Mouse (Mus musculus): ENCODE results near the gene Tnfrsf19.

Gene Tnfrsf19

GRCm38 (mm10) chr14:61046091-61046681, at the start of gene Tnfrsf19:
TSS of gene Tnfrsf19 (minus strand) at chr14:61046490.
- in situ Hi-C loops (cut with MboI, MseI) = no loop called here

- in situ Hi-C loops (cut with MboI, MseI) = no loop called here
These were observed 45.8 kb upstream of the Tnfrsf19 start for GRCm38 (mm10) chr14:61092073-61092472.

- in situ Hi-C loops (cut with MboI, MseI) = no loop called here
These were observed 44.7 kb upstream of the Tnfrsf19 start for GRCm38 (mm10) chr14:61090955-61091354.

- in situ Hi-C loops (cut with MboI, MseI) = no loop called here
These were observed 41.9 kb upstream of the Tnfrsf19 start for GRCm38 (mm10) chr14:61088187-61088586.

GRCm38 (mm10) chr14:61085325-61085724, 39.0 kb upstream of the Tnfrsf19 start:
- in situ Hi-C loops (cut with MboI, MseI) = no loop called here

GRCm38 (mm10) chr14:61069555-61069954, 23.3 kb upstream of the Tnfrsf19 start:
- in situ Hi-C loops (cut with MboI, MseI) = no loop called here

- in situ Hi-C loops (cut with MboI, MseI) = no loop called here
These were observed 15.4 kb upstream of the Tnfrsf19 start for GRCm38 (mm10) chr14:61061729-61062128.

GRCm38 (mm10) chr14:61059316-61059945, 13.1 kb upstream of the Tnfrsf19 start:
- in situ Hi-C loops (cut with MboI, MseI) = loop anchor here (5.0 kb wide), 1 partner anchor 127 kb away; no protein-coding TSS in a partner anchor

- in situ Hi-C loops (cut with MboI, MseI) = loop anchor here (5.0 kb wide), 1 partner anchor 125 kb away; no protein-coding TSS in a partner anchor
These were observed 10.7 kb upstream of the Tnfrsf19 start for GRCm38 (mm10) chr14:61056962-61057361.

GRCm38 (mm10) chr14:61056445-61056844, 10.2 kb upstream of the Tnfrsf19 start:
- in situ Hi-C loops (cut with MboI, MseI) = loop anchor here (5.0 kb wide), 1 partner anchor 124 kb away; no protein-coding TSS in a partner anchor

- in situ Hi-C loops (cut with MboI, MseI) = loop anchor here (5.0 kb wide), 1 partner anchor 124 kb away; no protein-coding TSS in a partner anchor
These were observed 9.6 kb upstream of the Tnfrsf19 start for GRCm38 (mm10) chr14:61055864-61056263.

- in situ Hi-C loops (cut with MboI, MseI) = no loop called here
These were observed 5.9 kb upstream of the Tnfrsf19 start for GRCm38 (mm10) chr14:61052163-61052562.

- in situ Hi-C loops (cut with MboI, MseI) = no loop called here
These were observed 722 bp downstream of the Tnfrsf19 start for GRCm38 (mm10) chr14:61045446-61046090.

GRCm38 (mm10) chr14:61044316-61044715, 2.0 kb downstream of the Tnfrsf19 start:
- in situ Hi-C loops (cut with MboI, MseI) = no loop called here

- in situ Hi-C loops (cut with MboI, MseI) = no loop called here
These were observed 2.6 kb downstream of the Tnfrsf19 start for GRCm38 (mm10) chr14:61043511-61044310.

GRCm38 (mm10) chr14:61042291-61042690, 4.0 kb downstream of the Tnfrsf19 start:
- in situ Hi-C loops (cut with MboI, MseI) = no loop called here

GRCm38 (mm10) chr14:61040236-61040635, 6.1 kb downstream of the Tnfrsf19 start:
- in situ Hi-C loops (cut with MboI, MseI) = no loop called here

- in situ Hi-C loops (cut with MboI, MseI) = no loop called here
These were observed 8.2 kb downstream of the Tnfrsf19 start for GRCm38 (mm10) chr14:61038082-61038472.

GRCm38 (mm10) chr14:61037321-61038081, 8.8 kb downstream of the Tnfrsf19 start:
- in situ Hi-C loops (cut with MboI, MseI) = no loop called here

- in situ Hi-C loops (cut with MboI, MseI) = no loop called here
These were observed 15.9 kb downstream of the Tnfrsf19 start for GRCm38 (mm10) chr14:61030366-61030765.

- in situ Hi-C loops (cut with MboI, MseI) = no loop called here
These were observed 22.3 kb downstream of the Tnfrsf19 start for GRCm38 (mm10) chr14:61024006-61024405.
